Mouse (Mus musculus) liver, adult 2 months (tissue): Measurements from ENCODE around the gene Cish. TPM values are rescaled to one million over a fixed set of nuclear protein-coding genes. Genes with fewer than 3 reads are reported as not detected.

Experiments
- DNase-seq: peaks from one replicate; pipeline ENCODE4 v3.0.0-alpha.2; 2011; ENCODE audit warnings: low read depth, low spot score; ENCODE audit errors: extremely low read depth
- H3K27ac ChIP-seq: fragments of 200-500 bp; replicated peaks from 2 replicates; pipeline ENCODE4 v1.5.1; 2012; ENCODE audit warnings: low read depth, mild to moderate bottlenecking, control low read depth, inconsistent platforms, low read length; ENCODE audit not compliant: insufficient read depth
- H3K27me3 ChIP-seq: fragments of 200-500 bp; 2 replicates; pipeline ENCODE4 v1.6.1; 2012; ENCODE audit warnings: mild to moderate bottlenecking, moderate library complexity, low read length, inconsistent platforms; ENCODE audit not compliant: control insufficient read depth, insufficient read depth
- H3K36me3 ChIP-seq: fragments of 200-500 bp; 2 replicates; pipeline ENCODE4 v1.6.1; 2012; ENCODE audit warnings: low read length, inconsistent platforms; ENCODE audit not compliant: control insufficient read depth, insufficient read depth
- H3K4me1 ChIP-seq: fragments of 200-500 bp; 2 replicates; pipeline ENCODE4 v1.6.1; 2011; ENCODE audit warnings: low read length; ENCODE audit not compliant: control insufficient read depth, insufficient read depth
- H3K4me3 ChIP-seq: fragments of 200-500 bp; 2 replicates; pipeline ENCODE4 v1.5.1; 2011; ENCODE audit warnings: low read depth, mild to moderate bottlenecking, control low read depth, low read length, moderate library complexity; ENCODE audit not compliant: insufficient read depth
- H3K79me2 ChIP-seq: fragments of 200-500 bp; 2 replicates; pipeline ENCODE4 v1.6.1; 2012; ENCODE audit warnings: inconsistent platforms, mild to moderate bottlenecking, low read length, moderate library complexity; ENCODE audit not compliant: control insufficient read depth, insufficient read depth
- H3K9ac ChIP-seq: fragments of 200-500 bp; 2 replicates; pipeline ENCODE4 v1.6.1; 2012; ENCODE audit warnings: low read depth, mild to moderate bottlenecking, control low read depth, inconsistent platforms, low read length
- CTCF ChIP-seq: fragments of 200-500 bp; IDR thresholded peaks from 2 replicates; pipeline ENCODE4 v1.5.1; 2011; ENCODE audit warnings: low read depth, low read length, control low read depth
- POLR2A ChIP-seq: fragments of 200-500 bp; IDR thresholded peaks from 2 replicates; pipeline ENCODE4 v1.6.1; 2011; ENCODE audit warnings: low read length, control low read depth; ENCODE audit not compliant: insufficient read depth; ENCODE audit errors: extremely low read depth
- WGBS: fragments of 180-500 bp; shearing (Covaris S2); methylation state at CpG from one replicate; pipeline ENCODE4 v1.1.7; 2018; 5-methylcytosine and 5-hydroxymethylcytosine counted together
- polyA plus RNA-seq: library from polyadenylated mRNA; depleted of rRNA; stranded (reverse); fragments of >200 nt; gene quantifications from 2 replicates; pipeline ENCODE4 v1.2.3, GENCODE M21; 2012
- total RNA-seq: library from RNA; depleted of rRNA; stranded (reverse); fragments of >200 nt; gene quantifications from 2 replicates; pipeline ENCODE4 v1.2.3, GENCODE M21; 2014

Gene Cish
- total and polyA plus RNA-seq, 2 experiments = 0.55 to 32.8 TPM

DNA sequence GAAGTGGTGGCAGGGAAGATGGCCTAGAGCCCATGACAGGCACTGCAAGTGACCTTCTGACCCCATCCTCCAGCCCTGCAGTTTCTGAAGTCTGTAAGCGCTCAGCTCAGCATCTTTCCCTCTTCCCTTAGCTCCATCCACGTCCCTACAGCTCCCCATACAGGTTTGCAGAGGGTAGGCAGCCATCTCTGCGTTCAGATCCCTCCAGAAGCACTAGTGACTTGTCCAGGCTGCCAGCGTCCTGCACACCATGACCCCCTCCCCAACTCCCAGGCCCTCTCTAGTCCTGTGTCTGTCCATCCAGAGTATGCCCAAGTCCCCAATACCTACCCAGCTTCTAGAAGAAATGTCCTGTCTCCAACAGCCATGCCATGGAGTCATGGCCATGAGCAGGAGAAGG lies 17.7 kb upstream of the Cish start:
- 80% methylated on average over 4 of the region's 4 CpGs for WGBS
- Histone ChIP-seq H3K4me1 (peaks cover 2% of the 10 kb centered on the region; the same call in 1 of the 2 replicates), H3K27me3 (no peaks in the 10 kb centered on the region), H3K36me3 (no peaks in the 10 kb centered on the region), H3K79me2 (no peaks in the 10 kb centered on the region), H3K9ac (no peak overlapping the region), H3K27ac (no peak overlapping the region), H3K4me3 (no peak overlapping the region)
- no peak for DNase-seq
- no peak for TF ChIP-seq CTCF
- no peak for TF ChIP-seq POLR2A

DNA sequence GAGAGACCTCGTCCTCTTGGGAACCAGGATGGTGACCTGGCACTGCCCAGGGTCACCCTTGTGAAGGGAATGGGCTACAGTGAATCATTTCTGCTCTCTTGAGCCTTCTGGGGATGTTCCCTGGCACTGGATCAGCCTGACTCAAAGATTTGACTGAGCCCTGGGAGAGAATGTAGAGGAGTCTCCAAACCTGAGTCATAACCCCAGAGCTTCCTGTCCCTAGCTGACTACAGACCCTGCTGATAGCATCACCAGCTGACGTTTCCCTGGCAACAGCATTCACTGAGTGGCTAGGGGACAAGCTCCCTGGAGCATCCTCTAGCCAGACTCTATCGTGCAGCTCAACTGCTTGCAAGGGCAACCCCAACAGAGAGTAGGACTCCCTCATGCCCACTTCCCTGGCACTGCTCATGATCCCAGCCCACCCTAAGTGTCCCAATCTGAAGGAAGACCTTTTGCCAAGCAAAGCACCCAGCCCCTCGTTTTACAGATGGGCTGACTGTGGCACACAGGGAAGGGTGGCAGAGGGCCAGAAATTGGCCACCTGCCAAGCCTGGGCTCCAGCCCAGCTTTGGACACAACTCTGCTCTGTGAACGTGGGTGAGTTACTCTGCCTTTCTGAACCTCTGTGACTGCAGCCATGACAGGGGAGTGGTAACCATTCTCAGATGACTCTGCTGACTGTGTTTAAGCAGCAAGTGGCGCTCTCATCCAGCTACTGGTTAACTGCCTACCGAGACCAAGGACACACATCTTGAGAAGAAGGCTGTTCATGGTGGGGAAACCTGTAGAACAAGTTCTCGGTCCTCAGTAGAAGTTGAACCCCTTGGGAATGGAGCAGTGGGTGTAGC lies 17.1 kb upstream of the Cish start:
- Histone ChIP-seq H3K27ac (no peak overlapping the region), H3K27me3 (no peaks in the 10 kb centered on the region), H3K79me2 (no peaks in the 10 kb centered on the region), H3K4me1 (peaks cover 2% of the 10 kb centered on the region; the same call in 1 of the 2 replicates), H3K9ac (no peak overlapping the region), H3K36me3 (no peaks in the 10 kb centered on the region), H3K4me3 (no peak overlapping the region)
- WGBS = 49% methylated on average over 8 of the region's 8 CpGs
- TF ChIP-seq POLR2A = no peak
- TF ChIP-seq CTCF = no peak
- DNase-seq = no peak

DNA sequence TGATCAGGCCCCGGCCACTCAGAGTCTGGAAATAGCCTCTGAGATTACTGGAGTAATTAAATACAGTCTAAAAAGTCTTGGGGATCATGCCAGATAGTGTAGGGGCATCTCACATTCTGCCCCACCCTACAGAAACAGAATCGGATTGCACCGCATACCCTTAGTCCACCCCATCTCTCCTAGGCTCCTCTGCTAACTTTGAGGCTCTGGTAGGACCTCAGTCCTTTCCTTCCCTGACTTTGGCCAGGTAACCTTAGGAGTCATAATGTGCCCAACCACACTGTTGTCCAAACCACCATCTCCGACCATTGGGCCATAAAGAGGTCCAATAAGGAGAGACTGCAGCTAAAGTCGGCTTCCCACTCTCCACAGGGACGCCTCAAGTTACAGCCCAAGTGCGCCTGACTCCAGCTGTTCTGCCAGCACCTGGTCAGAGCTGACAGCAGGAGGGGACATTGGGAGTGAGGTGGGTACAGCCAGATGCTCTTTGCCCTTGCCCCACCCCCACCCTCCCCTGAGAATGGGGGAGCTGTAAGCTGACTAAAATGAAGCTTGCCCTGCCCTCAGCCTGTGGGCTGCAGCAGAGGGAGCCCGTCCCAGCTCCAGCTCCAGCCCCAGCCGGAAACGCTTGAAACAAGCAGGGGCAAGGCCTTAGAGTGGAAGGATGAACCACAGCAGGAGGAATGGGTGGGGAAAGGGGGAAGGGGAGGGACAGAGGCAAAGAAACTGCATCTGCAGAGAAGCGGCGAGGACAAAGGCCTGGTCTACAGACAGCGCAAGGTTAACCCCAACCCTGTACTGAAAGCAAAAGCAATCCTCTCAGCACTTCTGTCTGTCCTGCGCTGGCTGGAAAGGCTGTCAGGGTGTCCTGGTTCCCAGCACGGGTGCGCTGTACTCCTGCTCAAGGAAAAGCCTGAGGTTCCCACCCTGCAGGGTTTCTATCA lies 16.2 kb upstream of the Cish start:
- 52% methylated on average over 16 of the region's 16 CpGs for WGBS
- H3K27me3 ChIP-seq = no peaks in the 10 kb centered on the region
- no peaks in the 10 kb centered on the region for H3K79me2 ChIP-seq
- no peak overlapping the region for H3K9ac ChIP-seq
- no peak overlapping the region for H3K4me3 ChIP-seq
- no peak for TF ChIP-seq POLR2A
- no peak for TF ChIP-seq CTCF
- no peak overlapping the region for H3K27ac ChIP-seq
- H3K4me1 ChIP-seq = peaks cover 2% of the 10 kb centered on the region; the same call in 1 of the 2 replicates
- no peak for DNase-seq
- H3K36me3 ChIP-seq = no peaks in the 10 kb centered on the region

DNA sequence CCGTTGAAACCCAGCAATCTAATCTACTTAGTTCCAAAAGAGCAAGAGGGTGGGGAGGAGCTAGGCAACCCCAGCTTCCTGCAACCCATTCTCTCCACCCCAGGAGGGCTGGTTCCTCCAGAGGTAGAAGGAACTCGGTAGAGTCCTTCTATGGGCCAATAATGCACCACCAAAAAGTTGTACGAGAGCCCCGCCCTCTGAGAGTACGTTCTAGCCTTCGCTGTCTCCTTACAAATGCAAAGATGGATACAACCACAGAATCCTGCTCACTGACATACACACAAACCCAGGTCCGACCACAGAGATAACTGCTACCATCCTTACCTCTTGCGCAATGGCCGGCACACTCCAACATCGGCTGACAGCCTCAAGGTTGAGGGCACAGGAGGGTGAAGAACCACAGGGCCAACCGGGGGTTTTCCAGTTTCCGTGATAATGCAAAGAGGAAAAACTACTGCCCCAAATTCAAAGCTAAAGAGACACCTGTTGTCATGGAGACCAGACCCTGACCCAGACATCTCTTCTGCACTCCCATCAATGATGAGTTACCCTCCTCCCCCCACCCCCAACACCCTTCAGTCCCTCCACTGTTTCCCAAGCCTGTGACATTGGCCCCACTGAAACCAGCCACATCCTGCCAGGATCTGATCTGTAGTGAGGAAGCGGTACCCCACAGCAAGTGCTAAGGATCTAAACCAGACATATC lies 15.4 kb upstream of the Cish start:
- 50% methylated on average over 13 of the region's 13 CpGs for WGBS
- no peak overlapping the region for H3K27ac ChIP-seq
- no peak overlapping the region for H3K4me3 ChIP-seq
- no peaks in the 10 kb centered on the region for H3K79me2 ChIP-seq
- no peak for TF ChIP-seq CTCF
- TF ChIP-seq POLR2A = no peak
- no peak overlapping the region for H3K9ac ChIP-seq
- no peaks in the 10 kb centered on the region for H3K36me3 ChIP-seq
- peaks cover 2% of the 10 kb centered on the region; the same call in 1 of the 2 replicates for H3K4me1 ChIP-seq
- DNase-seq = no peak
- no peaks in the 10 kb centered on the region for H3K27me3 ChIP-seq

DNA sequence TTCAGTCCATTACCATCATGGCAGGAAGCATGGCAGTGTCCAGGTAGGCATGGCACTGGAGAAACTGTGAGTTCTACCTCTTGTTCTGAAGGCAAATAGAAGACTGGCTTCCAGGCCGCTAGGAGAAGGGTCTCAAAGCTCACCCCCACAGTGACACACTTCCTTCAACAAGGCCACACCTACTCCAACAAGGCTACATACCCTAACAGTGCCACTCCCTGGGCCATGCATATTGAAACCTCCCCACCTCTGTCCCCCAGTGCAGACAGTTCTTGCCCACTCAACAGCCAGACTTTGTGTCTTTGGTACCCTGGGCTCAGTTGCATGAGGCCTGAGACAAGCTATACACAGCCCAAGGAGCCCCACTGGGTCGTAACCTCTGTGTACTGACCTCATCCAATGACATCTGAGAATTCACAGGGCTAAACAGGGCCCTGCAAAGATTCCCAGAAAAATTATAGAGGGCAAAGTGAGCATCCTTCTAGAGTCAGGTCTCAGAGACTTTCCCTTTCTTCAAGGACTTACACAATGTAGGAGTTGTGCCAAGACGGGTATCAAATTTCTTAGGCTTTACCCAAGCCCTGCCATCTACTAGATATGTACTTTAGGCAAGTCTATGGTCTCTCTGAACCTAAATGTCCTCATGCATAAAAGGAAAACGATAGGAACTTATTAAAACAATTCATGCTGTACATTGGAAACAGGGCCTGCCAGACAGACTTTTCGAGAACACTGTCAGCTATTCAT lies 14.4 kb upstream of the Cish start:
- H3K27ac ChIP-seq = no peak overlapping the region
- 94% methylated on average over 5 of the region's 5 CpGs for WGBS

More for the DNA sequence above, 14.4 kb upstream of the Cish start:
- Histone ChIP-seq H3K9ac (no peak overlapping the region), H3K79me2 (no peaks in the 10 kb centered on the region), H3K27me3 (no peaks in the 10 kb centered on the region), H3K4me1 (peaks cover 2% of the 10 kb centered on the region; the same call in 1 of the 2 replicates), H3K36me3 (no peaks in the 10 kb centered on the region), H3K4me3 (no peak overlapping the region)
- no peak for DNase-seq
- TF ChIP-seq POLR2A = no peak
- TF ChIP-seq CTCF = no peak
